Mouse (Mus musculus) left cerebral cortex, postnatal 14 days (tissue): Measurements from ENCODE around the gene Tagap1. TPM values are rescaled to one million over a fixed set of nuclear protein-coding genes. Genes with fewer than 3 reads are reported as not detected.
"Not testable (repeated sequence)": the region's sequence is repeated elsewhere in the genome, so short reads cannot be mapped to it uniquely, and the experiment has no call there.

ENCODE experiments used
- DNase-seq, 2 experiments: peaks; one replicate each; pipeline ENCODE4 v3.0.0; 2021 to 2022; ENCODE audit warnings: low spot score in 2 of 2, mixed read lengths in 1 of 2
- intact Hi-C: fragments of 180-260 bp; cut with DNase I; formaldehyde crosslinking; loops from one replicate; pipeline ENCODE4 v1.15.1; 2025
- long read RNA-seq, 2 experiments: library from polyadenylated mRNA; stranded (forward); transcript quantifications; one replicate each; pipeline ENCODE4 v2.0.0; 2021
- total RNA-seq, 2 experiments: library from RNA; stranded (reverse); gene quantifications; 2 replicates each; pipeline ENCODE4 v1.2.3; 2021

Gene Tagap1
- total RNA-seq = 10 to 100 TPM; 21.5 to 24.2 TPM
- long read RNA-seq, experiment 1, partial matches to known transcripts = 39 of 56 reads
- long read RNA-seq, experiment 1, other reads (novel, unspliced or antisense) = 17 of 56 reads
- long read RNA-seq, experiment 2, partial matches to known transcripts = 54 of 67 reads
- long read RNA-seq, experiment 2, other reads (novel, unspliced or antisense) = 13 of 67 reads

DNA sequence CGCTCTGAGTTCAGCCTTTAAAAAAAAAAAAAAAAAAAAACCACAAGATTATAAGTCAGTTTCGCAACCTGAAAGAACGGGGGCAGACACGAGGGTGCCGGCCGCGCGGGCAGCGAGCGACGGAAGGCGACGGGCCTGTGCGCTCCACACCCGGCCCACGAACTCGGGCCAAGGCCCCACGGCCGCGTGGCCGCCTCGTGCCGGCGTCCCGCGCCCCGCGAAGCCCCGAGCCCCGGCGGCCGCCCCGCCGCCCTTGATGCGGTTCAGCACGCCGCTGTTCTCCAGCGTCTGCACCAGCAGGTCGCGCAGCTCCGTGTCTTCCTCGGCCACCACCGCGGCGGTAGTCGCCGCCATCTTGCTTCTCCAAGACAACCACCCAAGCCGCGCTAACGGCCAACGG is at the start of gene Tagap1:
TSS of gene Tagap1 (minus strand) at position 381 of the 400 bp plus-strand sequence.
- intact Hi-C loops = not testable (repeated sequence)

DNA sequence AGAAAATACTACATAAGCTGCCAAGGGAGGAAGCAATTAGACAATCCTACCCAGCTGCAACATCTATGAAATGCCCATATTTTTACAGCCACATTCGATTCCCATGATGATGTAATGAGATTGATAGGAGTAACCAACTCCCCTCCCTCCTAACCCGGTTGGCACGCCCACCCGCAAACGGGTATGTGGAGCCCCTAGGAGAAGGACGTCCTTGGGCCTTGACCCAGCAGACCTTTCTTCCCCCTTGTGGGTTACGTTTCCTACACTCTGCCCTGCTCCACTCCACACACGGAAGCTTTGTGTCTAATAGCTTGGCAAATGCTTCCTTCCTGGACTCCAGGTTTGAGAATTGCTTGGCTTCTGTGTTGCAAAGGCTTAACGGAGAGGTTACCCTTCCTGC is 48.9 kb upstream of the Tagap1 start:
- intact Hi-C loops, DNase-seq: not testable (repeated sequence)

More for the DNA sequence above, at the start of gene Tagap1:
- DNase-seq = peak in 1 of 2 experiments; percentile 22

DNA sequence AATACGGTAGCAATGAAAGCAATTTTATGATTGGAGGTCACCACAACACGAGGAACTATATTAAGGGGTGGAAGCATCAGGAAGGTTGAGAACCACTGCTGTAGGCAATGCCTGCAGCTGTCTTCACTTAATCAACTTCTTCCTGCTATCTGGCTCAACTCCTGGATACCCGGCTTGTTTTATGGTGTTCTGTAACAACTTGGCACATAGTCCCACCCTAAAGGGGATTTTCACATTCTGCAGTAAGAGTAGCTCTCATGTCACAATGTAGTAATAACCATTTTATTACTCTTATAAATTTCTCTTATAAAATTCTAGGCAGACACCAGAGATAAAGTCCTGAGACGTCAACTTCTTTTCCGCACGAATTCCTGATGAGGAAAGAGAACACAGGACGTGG is 48.5 kb upstream of the Tagap1 start:
- DNase-seq, intact Hi-C loops: not testable (repeated sequence)

DNA sequence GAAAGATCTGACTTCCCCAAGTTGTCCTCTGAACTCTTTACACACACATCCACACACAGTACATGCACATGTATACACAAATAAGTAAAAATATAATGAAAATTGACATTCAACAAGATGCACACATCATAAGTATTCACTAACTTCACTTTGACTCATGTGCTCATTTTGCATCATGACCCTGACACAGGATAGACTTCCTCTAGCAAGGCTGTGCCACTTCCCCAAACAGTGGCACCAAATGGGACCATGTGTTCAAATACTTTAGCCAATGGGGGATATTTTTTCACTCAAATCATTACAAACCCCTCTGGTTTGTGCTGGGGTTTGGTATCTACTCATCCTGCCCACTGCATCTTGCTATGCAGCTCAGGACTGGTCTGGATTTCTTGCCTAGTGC is 47.9 kb upstream of the Tagap1 start:
- intact Hi-C loops, DNase-seq: not testable (repeated sequence)

DNA sequence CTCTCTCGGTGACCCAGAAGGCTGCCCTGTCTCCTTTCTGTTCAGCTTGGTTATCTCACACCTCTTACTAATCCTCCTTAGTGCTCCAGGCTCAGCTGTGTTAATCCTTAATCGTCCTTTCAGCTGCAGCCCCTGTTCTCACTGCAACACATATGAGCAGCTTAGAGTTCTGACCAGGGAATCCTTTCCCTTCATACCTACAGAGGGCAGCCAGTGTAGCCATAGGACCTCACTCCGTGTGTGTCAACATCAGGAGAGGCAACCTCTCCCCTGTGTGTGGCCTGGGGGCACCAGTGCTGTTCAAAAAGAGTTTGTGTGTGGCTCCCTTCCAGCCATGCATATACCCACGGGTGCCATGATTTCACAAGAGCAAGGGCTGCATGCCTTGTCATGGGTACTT is 44.7 kb upstream of the Tagap1 start:
- intact Hi-C loops, DNase-seq: not testable (repeated sequence)

DNA sequence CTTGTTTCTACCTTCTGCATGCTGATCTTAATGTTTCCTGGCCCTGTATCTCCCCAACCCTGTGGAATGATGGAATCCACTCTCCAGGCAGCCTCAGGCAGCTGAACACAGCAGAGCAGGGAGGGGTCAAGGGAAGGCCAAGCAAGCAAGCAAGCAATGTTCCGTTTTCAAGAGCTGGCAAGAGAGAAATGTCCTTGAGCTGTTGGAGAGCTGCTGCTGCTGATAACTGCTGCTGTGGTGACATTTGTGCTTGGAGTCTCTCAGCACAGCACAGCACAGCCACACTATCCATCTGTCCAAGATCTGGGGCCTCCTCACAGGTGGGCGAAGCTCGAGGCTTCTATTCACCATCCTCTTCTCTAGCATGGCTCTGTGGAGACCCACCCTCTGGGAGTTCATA is 42.4 kb upstream of the Tagap1 start:
- intact Hi-C loops, DNase-seq: not testable (repeated sequence)

DNA sequence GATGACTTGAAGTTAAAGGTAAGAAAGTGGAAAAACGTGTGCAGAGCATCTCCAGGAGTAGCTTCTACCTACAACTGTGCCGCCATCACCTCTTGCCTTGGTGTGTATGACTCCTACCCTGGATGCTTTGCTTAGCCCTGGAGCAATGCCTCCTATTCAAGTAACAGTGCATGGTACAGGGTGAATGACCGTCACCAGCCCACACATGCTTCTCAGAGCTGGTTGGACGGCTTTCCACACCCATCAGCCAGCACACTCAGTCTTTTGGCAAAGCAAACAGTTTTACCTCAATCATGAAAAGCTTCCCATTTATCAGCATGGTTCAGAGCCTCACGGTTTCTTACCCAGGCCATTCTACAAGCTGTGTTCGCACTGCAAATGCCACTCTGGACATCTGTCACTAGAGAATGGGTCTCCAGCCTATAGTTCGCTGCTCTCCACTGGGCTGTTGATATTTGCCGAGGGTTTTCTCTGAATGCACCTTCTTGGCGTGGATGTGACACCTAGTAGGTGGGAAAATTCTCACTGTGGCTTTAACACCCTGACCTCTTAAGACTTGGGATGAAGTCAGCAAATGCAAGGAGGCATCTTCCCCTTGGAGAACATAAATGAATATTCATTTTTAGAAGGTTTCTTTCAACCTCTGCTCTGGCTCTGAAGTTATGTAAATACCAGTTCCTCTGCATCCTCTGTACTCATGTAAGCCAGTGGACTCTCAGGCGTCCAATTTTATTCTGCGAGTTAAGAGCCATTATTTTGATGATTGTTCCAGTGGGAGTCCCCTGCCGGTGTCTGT is 41.0 kb upstream of the Tagap1 start:
- intact Hi-C loops, DNase-seq: not testable (repeated sequence)

DNA sequence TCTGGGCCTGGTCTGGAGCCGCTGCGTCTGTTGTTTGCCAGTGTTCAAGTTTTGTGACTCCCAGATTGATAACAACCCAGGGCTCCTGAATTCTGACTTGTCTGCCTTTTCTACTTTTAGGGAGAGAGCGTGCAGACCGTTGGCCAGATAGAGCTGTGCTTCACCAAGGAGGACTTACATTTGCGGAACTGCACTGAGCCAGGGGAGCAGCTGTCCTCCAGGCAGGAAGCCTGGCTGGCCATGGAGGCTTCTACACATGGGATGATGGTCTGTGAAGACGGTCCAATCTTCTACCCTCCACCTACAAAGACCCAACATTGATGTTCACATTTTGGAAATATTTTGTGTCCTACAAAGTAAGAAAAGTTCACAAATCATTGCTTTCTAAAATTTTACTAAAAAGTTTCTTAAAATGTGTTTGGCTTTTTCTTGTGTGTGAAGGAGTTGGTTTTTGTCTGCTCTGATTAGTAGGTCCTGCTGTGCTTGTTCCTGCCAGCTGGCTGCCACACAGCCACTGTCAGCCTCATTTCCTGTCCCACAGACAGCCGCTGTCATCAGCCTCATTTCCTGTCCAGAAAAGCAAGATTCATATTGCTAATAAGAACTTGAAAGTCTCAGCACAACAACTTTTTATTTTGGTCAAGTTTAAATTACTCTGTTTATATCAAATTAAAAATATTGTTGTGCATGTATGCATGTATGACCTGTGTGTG is 37.0 kb upstream of the Tagap1 start:
- intact Hi-C loops, DNase-seq: not testable (repeated sequence)

DNA sequence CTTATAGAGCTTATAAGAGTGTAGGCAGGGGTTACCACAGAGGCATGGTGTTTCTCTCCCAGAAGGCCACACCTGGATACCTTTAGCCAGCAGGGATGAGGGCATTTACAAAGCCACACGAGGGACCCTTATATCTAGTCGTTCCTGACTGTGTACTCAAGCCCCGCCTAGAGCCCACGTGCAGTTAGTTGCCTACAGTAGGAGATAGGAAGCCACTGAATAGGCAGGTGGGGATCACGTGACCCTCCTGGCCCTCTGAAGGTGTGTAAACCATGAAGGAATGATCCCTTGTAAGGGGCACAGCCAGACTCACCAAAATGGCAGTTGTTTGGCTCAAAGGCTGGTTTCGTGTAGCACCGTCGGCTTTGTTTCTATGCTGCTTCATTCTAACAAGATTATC is 35.9 kb upstream of the Tagap1 start:
- intact Hi-C loops, DNase-seq: not testable (repeated sequence)

DNA sequence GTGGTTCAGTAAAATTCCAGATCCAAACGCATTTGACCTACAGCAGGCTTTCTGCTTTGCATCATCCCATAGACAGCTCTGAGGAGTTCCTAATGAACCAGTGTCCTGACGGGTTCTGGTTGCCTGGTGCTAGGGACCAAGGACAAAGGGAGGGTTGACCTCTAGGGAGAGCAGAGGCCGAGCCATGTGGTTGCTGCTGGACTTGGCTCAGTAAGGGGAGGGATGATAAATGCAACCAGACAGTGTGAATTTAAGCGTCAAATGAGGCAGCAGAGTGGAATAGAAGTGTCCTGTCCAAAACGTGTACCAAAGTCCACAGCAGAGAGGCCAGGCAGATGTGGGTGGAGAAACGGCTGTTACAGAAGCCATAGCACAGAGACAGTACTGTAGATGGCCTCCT is 34.5 kb upstream of the Tagap1 start:
- DNase-seq, intact Hi-C loops: not testable (repeated sequence)

DNA sequence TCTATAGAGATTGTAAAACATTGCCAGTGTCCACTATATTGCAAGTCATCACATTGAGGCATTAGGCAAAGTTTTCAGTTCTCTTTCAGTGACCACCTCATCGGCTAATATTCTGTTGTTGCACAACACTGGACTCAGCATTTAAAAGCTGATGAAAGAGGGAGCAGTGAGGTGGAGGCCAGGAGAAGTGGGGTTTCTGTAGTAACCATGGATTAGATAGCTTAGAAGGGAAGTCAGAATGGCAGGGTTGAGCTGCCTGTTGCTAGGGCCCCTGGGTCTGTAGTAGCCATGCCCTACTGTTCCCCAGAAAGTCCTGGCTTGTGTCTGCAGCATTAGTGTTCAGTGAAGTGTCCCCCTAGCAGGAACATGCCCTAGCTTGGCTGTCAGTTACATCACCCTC is 25.2 kb upstream of the Tagap1 start:
- intact Hi-C loops, DNase-seq: not testable (repeated sequence)

DNA sequence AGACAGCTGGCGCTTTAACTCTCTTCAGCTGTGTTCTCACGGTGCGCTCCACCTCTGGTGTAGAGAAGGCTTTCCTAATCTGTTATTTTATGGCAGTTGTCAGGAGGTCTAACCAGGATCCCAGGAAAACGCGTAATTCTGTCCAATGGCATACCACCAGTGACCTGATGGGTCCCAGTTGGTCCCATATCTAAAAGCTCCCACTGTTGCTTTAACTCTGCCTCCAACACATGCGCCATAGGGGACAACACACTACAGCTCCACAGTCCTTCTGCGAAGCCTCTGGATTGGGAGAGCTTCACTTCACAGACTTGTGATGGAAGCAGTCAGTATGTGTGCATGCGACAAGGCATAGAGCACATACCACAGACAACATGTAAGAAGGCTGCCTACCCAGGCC is 19.2 kb upstream of the Tagap1 start:
- intact Hi-C loops, DNase-seq: not testable (repeated sequence)

DNA sequence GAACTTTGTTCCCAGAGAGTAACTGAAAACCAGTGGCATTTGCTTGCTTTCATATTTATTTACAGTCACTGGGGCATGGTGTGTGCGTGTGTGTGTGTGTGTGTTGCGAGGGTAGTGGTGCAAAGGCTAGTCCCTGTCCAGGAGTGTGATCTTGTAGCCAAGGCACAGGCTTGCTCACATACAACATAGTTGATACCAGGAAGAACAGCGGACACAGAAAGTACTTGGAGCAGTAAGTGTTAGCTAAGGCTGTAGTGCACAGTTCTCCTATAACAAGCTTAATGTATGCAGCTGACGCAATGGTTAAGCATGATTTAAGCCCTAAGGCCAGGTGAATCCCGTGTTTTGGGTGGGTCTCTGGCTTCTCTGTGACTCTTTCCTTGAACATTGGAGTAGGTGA is 18.4 kb upstream of the Tagap1 start:
- intact Hi-C loops = not testable (repeated sequence)

DNA sequence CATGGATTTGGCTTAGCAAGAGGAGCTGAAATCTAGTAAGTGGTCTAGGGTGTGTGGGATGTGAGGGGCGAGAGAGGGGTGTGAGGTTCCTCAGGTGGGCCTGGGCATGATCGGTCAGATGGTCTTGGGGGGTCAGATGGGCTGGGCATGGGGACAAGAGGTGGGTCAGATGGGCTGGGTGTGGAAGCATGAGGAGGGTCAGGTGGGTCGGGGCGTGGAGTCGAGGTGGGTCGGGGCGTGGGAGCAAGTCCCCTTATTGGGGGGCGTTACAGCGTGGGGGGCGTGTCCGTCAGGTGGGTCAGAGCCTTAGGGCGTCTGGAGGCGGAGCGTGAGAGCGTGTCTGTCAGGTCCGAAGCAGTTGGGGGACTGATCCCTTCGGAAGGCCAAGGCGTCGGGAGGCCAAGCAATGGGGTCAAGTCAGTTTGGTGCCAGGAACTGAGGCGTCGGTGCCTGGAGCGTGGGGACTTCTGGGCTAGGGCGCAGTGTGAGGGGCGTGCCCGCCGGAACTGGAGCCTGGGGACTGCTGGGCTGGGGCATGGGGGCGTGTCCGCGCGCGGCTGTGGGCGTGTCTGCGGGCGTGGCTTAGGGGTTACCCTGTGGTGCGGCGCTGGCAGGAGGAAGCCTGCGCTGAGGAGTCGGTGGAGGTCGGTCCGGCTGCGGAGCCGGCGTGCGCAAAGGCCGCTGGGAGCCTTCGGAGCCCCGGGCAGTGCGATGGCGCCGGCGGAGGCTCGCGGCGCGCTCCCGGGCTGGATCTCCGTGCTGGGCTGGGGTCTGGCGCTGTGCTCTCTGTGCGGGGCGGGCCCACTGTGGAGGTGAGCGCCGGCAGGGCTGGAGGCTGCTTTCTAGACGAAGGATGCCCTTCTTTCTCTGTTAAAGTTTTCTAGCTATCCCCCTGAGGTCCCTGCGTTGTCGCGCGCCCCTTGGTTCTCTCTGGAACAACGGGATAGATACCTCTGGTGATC is 17.6 kb upstream of the Tagap1 start, which contains the start of gene Gm49721:
TSS of gene Gm49721 (plus strand) at position 618 of the 962 bp plus-strand sequence.
- peak; percentile 32 to 63 for DNase-seq
- intact Hi-C loops = not testable (repeated sequence)

More for the DNA sequence above, 18.4 kb upstream of the Tagap1 start:
- DNase-seq = not testable (repeated sequence)

DNA sequence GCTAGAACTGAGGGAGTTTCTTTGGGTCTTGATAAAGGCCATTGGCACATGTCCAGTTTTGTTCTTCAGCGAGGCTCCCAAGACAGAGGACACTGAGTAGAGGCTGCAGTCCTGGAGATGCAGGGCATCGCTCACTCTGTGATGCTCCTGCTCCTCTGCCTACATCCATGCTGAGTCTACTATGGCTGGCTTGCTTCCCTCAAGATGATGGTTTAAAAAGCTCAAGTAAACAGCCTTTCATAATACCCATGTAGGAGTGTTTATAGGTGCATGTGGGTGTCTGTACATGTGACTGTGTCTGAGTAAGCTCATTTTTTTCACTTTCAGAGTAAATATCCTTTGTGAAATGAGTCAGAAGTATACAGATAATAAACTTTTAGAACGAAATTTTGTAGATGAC is 14.0 kb upstream of the Tagap1 start:
- DNase-seq, intact Hi-C loops: not testable (repeated sequence)

DNA sequence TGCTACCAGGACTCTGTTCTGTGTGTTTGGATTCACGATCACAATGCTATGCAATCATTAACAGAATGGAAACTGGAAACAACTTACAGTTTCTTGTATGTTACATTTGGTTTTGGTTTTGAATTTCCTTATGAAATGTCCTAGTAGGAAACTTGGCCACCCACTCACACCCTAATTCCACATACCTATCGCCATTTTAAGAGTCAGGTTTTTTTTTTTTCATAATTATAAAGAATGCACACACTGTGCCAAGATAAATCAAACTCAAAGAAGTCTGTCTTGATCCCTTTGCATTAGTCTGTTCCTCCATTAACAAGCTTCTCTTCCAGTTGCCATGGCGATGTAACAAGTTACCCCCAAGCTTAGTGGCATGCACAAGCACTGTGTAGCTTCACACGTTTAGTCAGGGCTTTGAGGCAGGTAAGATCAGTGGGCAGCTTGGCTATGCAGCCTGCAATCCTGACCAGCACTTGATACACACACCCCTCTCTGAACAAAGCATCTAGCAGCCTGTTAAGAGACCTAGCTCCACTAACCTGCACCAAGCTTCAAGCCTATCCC is 12.0 kb upstream of the Tagap1 start:
- intact Hi-C loops, DNase-seq: not testable (repeated sequence)

DNA sequence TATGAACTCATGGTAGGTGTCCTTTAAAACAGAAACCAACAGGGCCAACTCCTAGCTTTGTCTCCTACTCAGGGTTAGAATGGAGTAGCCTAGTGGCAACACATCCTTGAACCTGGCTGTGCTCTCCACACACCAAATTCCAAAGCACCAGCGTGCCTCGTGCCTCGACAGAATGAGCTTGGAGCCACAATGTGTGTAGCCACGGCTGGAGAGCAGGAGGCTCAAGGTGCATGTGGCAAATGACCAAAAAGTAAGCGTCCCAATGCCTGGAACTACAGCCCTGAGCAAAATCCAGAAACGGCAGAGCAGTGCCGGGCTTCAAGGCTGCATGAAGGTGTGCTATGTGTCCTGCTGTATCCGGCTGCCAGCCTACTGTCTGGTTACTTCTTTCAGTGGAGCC is 10.3 kb upstream of the Tagap1 start:
- intact Hi-C loops, DNase-seq: not testable (repeated sequence)

DNA sequence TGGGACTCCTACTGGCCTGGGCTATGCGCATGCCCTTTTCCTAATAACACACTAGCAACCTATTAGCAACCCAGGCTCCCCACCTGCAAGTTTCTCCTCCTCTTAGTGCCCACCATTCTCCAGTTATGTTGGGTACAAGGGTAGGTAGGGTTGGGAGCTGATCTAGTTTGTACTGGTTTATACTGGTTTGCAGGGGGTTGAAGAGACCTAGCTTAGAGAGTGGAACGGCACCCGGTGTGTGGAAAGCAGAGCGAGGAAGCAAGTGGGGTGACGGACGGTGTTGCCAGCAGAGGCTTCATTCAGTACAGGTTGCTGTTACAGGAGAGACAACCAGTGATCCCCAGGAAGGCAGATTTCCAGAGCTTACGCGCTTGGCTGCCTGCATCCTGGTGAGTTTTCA is 9.4 kb upstream of the Tagap1 start, which contains the start of gene Rnaset2b:
TSS of gene Rnaset2b (plus strand) at position 301 of the 400 bp plus-strand sequence.
- intact Hi-C loops, DNase-seq: not testable (repeated sequence)
